Mouse (Mus musculus) MEL (cell line): ENCODE data around the gene Scn8a. TPM values are rescaled to one million over a fixed set of nuclear protein-coding genes. Genes with fewer than 3 reads are reported as not detected.
A peak's percentile ranks its signal among the peaks of the same experiment; 100 is the strongest.

Source experiments
- DNase-seq: peaks from one replicate; pipeline ENCODE4 v3.0.0; 2011; ENCODE audit warnings: low read depth, low spot score
- H3K27ac ChIP-seq: 2 replicates; pipeline ENCODE4 v1.5.1; 2012; ENCODE audit warnings: low read depth, mild to moderate bottlenecking, control low read depth, low read length, moderate library complexity; ENCODE audit not compliant: control insufficient read depth
- H3K27me3 ChIP-seq, 2 experiments: fragments of 150-350 bp in 1 of 2; sonication (generic) in 1 of 2; 2 replicates each; pipeline ENCODE4 v1.6.1; 2012; ENCODE audit warnings: low read length in 2 of 2, mild to moderate bottlenecking in 2 of 2, improper control_type of control experiment in 1 of 2, moderate library complexity in 1 of 2; ENCODE audit not compliant: insufficient read depth in 2 of 2, control insufficient read depth in 1 of 2
- H3K36me3 ChIP-seq, 2 experiments: 2 replicates each; pipeline ENCODE4 v1.6.1; 2012 to 2014; ENCODE audit warnings: low read length in 2 of 2, improper control_type of control experiment in 1 of 2, inconsistent platforms in 1 of 2, mild to moderate bottlenecking in 1 of 2; ENCODE audit not compliant: insufficient read depth in 2 of 2, control insufficient read depth in 1 of 2
- H3K4me1 ChIP-seq, 2 experiments: fragments of 150-350 bp in 1 of 2; sonication (generic) in 1 of 2; 2 replicates each; pipeline ENCODE4 v1.6.1; 2012; ENCODE audit warnings: low read length in 2 of 2, improper control_type of control experiment in 1 of 2, mild to moderate bottlenecking in 1 of 2; ENCODE audit not compliant: insufficient read depth in 2 of 2, control insufficient read depth in 1 of 2
- H3K4me3 ChIP-seq, 2 experiments: fragments of 150-350 bp in 1 of 2; sonication (generic) in 1 of 2; 2 replicates each; pipeline ENCODE4 v1.5.1; 2012; ENCODE audit warnings: low read depth in 2 of 2, low read length in 2 of 2, mild to moderate bottlenecking in 2 of 2, moderate library complexity in 2 of 2, control low read depth in 1 of 2, improper control_type of control experiment in 1 of 2; ENCODE audit not compliant: control insufficient read depth in 1 of 2, insufficient read depth in 1 of 2
- H3K79me2 ChIP-seq: 2 replicates; pipeline ENCODE4 v1.6.1; 2012; ENCODE audit warnings: mild to moderate bottlenecking, low read length, moderate library complexity; ENCODE audit not compliant: control insufficient read depth, poor library complexity, insufficient read depth
- H3K9ac ChIP-seq: 2 replicates; pipeline ENCODE4 v1.6.1; 2012; ENCODE audit warnings: low read depth, mild to moderate bottlenecking, control low read depth, low read length, moderate library complexity; ENCODE audit not compliant: control insufficient read depth, poor library complexity, severe bottlenecking
- H3K9me3 ChIP-seq: fragments of 150-350 bp; sonication (generic); replicated peaks from 2 replicates; pipeline ENCODE4 v1.6.1; 2012; ENCODE audit warnings: mild to moderate bottlenecking, low read length, improper control_type of control experiment, moderate library complexity; ENCODE audit not compliant: insufficient read depth
- CHD1 ChIP-seq: IDR thresholded peaks from 2 replicates; pipeline ENCODE4 v1.6.1; 2012; ENCODE audit warnings: low read depth, mild to moderate bottlenecking, inconsistent platforms, low read length, improper control_type of control experiment
- CTCF ChIP-seq, 3 experiments: IDR thresholded peaks in 2 of 3; conservative IDR thresholded peaks in 1 of 3; 2 replicates each; pipeline ENCODE4 v1.5.1; 2011 to 2012; ENCODE audit warnings: low read length in 3 of 3, low read depth in 2 of 3, mild to moderate bottlenecking in 2 of 3, improper control_type of control experiment in 1 of 3, inconsistent platforms in 1 of 3, mixed read lengths in 1 of 3, moderate library complexity in 1 of 3; ENCODE audit not compliant: control insufficient read depth in 1 of 3, insufficient read depth in 1 of 3, poor library complexity in 1 of 3, severe bottlenecking in 1 of 3
- ELF1 ChIP-seq: IDR thresholded peaks from 2 replicates; pipeline ENCODE4 v1.6.1; 2014; ENCODE audit warnings: low read depth, mild to moderate bottlenecking, inconsistent platforms, low read length, improper control_type of control experiment, moderate library complexity
- EP300 ChIP-seq, 2 experiments: IDR thresholded peaks; 2 replicates each; pipeline ENCODE4 v1.6.1; 2011; ENCODE audit warnings: improper control_type of control experiment in 2 of 2, low read length in 2 of 2, low read depth in 1 of 2, mild to moderate bottlenecking in 1 of 2
- ETS1 ChIP-seq: IDR thresholded peaks from 2 replicates; pipeline ENCODE4 v1.6.1; 2012; ENCODE audit warnings: low read depth, mild to moderate bottlenecking, inconsistent platforms, low read length, improper control_type of control experiment, moderate library complexity
- HCFC1 ChIP-seq: IDR thresholded peaks from 2 replicates; pipeline ENCODE4 v1.6.1; 2012; ENCODE audit warnings: low read depth, mild to moderate bottlenecking, inconsistent platforms, low read length, improper control_type of control experiment, moderate library complexity
- JUND ChIP-seq: IDR thresholded peaks from 2 replicates; pipeline ENCODE4 v1.6.1; 2011; ENCODE audit warnings: low read depth, mild to moderate bottlenecking, improper control_type of control experiment, low read length
- MAZ ChIP-seq: IDR thresholded peaks from 2 replicates; pipeline ENCODE4 v1.6.1; 2012; ENCODE audit warnings: low read depth, mild to moderate bottlenecking, inconsistent platforms, low read length, improper control_type of control experiment
- MXI1 ChIP-seq: IDR thresholded peaks from 2 replicates; pipeline ENCODE4 v1.6.1; 2011; ENCODE audit warnings: mild to moderate bottlenecking, low read depth, low read length, improper control_type of control experiment
- MYB ChIP-seq: IDR thresholded peaks from 2 replicates; pipeline ENCODE4 v1.6.1; 2011; ENCODE audit warnings: mild to moderate bottlenecking, low read depth, low read length, improper control_type of control experiment
- MYC ChIP-seq: IDR thresholded peaks from 2 replicates; pipeline ENCODE4 v1.6.1; 2011; ENCODE audit warnings: low read depth, mild to moderate bottlenecking, low read length, improper control_type of control experiment, moderate library complexity
- NRF1 ChIP-seq: IDR thresholded peaks from 2 replicates; pipeline ENCODE4 v1.6.1; 2014; ENCODE audit warnings: low read depth, mild to moderate bottlenecking, inconsistent platforms, low read length, improper control_type of control experiment, moderate library complexity; ENCODE audit not compliant: poor library complexity, insufficient read depth, severe bottlenecking
- POLR2AphosphoS5 ChIP-seq: IDR thresholded peaks from 2 replicates; pipeline ENCODE4 v1.6.1; 2012; ENCODE audit warnings: low read depth, borderline replicate concordance, mild to moderate bottlenecking, inconsistent platforms, low read length, moderate library complexity, mixed read lengths
- SIN3A ChIP-seq: IDR thresholded peaks from 2 replicates; pipeline ENCODE4 v1.6.1; 2012; ENCODE audit warnings: low read length, improper control_type of control experiment, inconsistent platforms
- TAL1 ChIP-seq: IDR thresholded peaks from 2 replicates; pipeline ENCODE4 v1.6.1; 2012; ENCODE audit warnings: mild to moderate bottlenecking, inconsistent platforms, low read length, moderate library complexity, mixed read lengths
- polyA plus RNA-seq, 2 experiments: library from polyadenylated mRNA; stranded (reverse) in 1 of 2; unstranded in 1 of 2; fragments of >175 nt in 1 of 2; fragments of >200 nt in 1 of 2; gene quantifications; 2 replicates each; pipeline versions ENCODE4 v1.2.1 to v1.2.4; 2012; ENCODE audit warnings: low replicate concordance in 2 of 2, low read depth in 1 of 2; ENCODE audit not compliant: insufficient read length in 2 of 2, insufficient read depth in 1 of 2, missing spikeins in 1 of 2
- total RNA-seq: library from RNA; depleted of rRNA; stranded (reverse); fragments of 300-350 nt; gene quantifications from 2 replicates; pipeline ENCODE4 v1.2.3, GENCODE M21; 2012

The Scn8a gene
- total and polyA plus RNA-seq, 3 experiments = 0.01 to 0.08 TPM; not detected in 1

- Histone ChIP-seq H3K27ac (no peak overlapping the region), H3K9ac (no peak overlapping the region), H3K4me1 (no peaks in the 10 kb centered on the region), H3K79me2 (no peaks in the 10 kb centered on the region; the same call in 1 of the 2 replicates)
- TF ChIP-seq CTCF (IDR thresholded peaks at IDR 0.05 in 2 of 3, conservative IDR thresholded peaks at IDR 0.05 in 1 of 3; ENCODE audit: control insufficient read depth in 1 of 3, insufficient read depth in 1 of 3, low read depth in 2 of 3, low read length in 3 of 3, poor library complexity in 1 of 3, severe bottlenecking in 1 of 3) (no peak), CHD1 (no peak), HCFC1 (no peak), MYB (no peak), TAL1 (no peak), POLR2AphosphoS5 (no peak), MXI1 (no peak), ELF1 (no peak), SIN3A (no peak)
- TF ChIP-seq, all 39 proteins: peak for 0
- Histone ChIP-seq H3K27me3 (no peaks in the 10 kb centered on the region), H3K9me3 (no peaks in the 10 kb centered on the region), H3K36me3 (no peaks in the 10 kb centered on the region), H3K4me3 (no peak overlapping the region)
- DNase-seq = no peak
Measured at GRCm38 (mm10) chr15:100909734-100910163, 40.1 kb downstream of the Scn8a start.

- Histone ChIP-seq H3K9me3 (no peaks in the 10 kb centered on the region), H3K9ac (no peak overlapping the region), H3K36me3 (no peaks in the 10 kb centered on the region), H3K79me2 (no peaks in the 10 kb centered on the region; the same call in 1 of the 2 replicates), H3K27ac (no peak overlapping the region), H3K27me3 (no peaks in the 10 kb centered on the region), H3K4me3 (no peak overlapping the region), H3K4me1 (no peaks in the 10 kb centered on the region)
- DNase-seq = no peak
- no peak for TF ChIP-seq NRF1
Measured at GRCm38 (mm10) chr15:100910381-100910841, 40.8 kb downstream of the Scn8a start.

GRCm38 (mm10) chr15:100912676-100913266, 43.1 kb downstream of the Scn8a start:
- TF ChIP-seq MYC (peak; percentile 73; the same call in 1 of the 2 replicates), ETS1 (0 out of 2 replicates have a peak, but pooled peaks have one; percentile 20), MAZ (no peak), TAL1 (0 out of 2 replicates have a peak, but pooled peaks have one; percentile 20), ELF1 (no peak), EP300 (IDR thresholded peaks at IDR 0.05; ENCODE audit: low read depth in 1 of 2, low read length in 2 of 2) (0 out of 4 replicates have a peak, but pooled peaks of 1 of the 2 experiments have one; percentile 29), JUND (peak; percentile 82; the same call in 1 of the 2 replicates), POLR2AphosphoS5 (no peak), CHD1 (no peak)
- peak; percentile 65 for DNase-seq
- Histone ChIP-seq H3K79me2 (no peaks in the 10 kb centered on the region; the same call in 1 of the 2 replicates), H3K27ac (no peak overlapping the region), H3K9ac (no peak overlapping the region), H3K9me3 (no peaks in the 10 kb centered on the region), H3K4me3 (no peak overlapping the region), H3K27me3 (no peaks in the 10 kb centered on the region), H3K36me3 (no peaks in the 10 kb centered on the region), H3K4me1 (no peaks in the 10 kb centered on the region)
